Mouse (Mus musculus) lung, embryonic 15.5 days (tissue): Measurements from ENCODE around the gene Pla1a. TPM values are rescaled to one million over a fixed set of nuclear protein-coding genes. Genes with fewer than 3 reads are reported as not detected.
"Not testable (repeated sequence)": the region's sequence is repeated elsewhere in the genome, so short reads cannot be mapped to it uniquely, and the experiment has no call there.

Source experiments
- ATAC-seq: fragments of 200-750 bp; cut with Nextera tagmentation; 2 replicates; pipeline ENCODE4 v1.8.0; 2017; ENCODE audit warnings: moderate number of reproducible peaks, borderline replicate concordance; ENCODE audit not compliant: low FRiP score, low TSS enrichment; ENCODE audit errors: extremely low read depth
- H3K27ac ChIP-seq: fragments of 300-500 bp; sonication (generic); 2 replicates; pipeline ENCODE4 v1.5.1; 2015; ENCODE audit warnings: moderate library complexity, mild to moderate bottlenecking, inconsistent platforms
- H3K27me3 ChIP-seq: fragments of 300-500 bp; sonication (generic); 2 replicates; pipeline ENCODE4 v1.6.1; 2015; ENCODE audit warnings: inconsistent platforms
- H3K36me3 ChIP-seq: fragments of 300-500 bp; sonication (generic); 2 replicates; pipeline ENCODE4 v1.6.1; 2015; ENCODE audit warnings: inconsistent platforms
- H3K4me1 ChIP-seq: fragments of 300-500 bp; sonication (generic); 2 replicates; pipeline ENCODE4 v1.6.1; 2015; ENCODE audit warnings: inconsistent platforms
- H3K4me2 ChIP-seq: fragments of 300-500 bp; sonication (generic); 2 replicates; pipeline ENCODE4 v1.6.1; 2015; ENCODE audit warnings: inconsistent platforms, mild to moderate bottlenecking, moderate library complexity
- H3K4me3 ChIP-seq: fragments of 300-500 bp; sonication (generic); 2 replicates; pipeline ENCODE4 v1.5.1; 2015; ENCODE audit warnings: mild to moderate bottlenecking, inconsistent platforms
- H3K9ac ChIP-seq: fragments of 300-500 bp; sonication (generic); 2 replicates; pipeline ENCODE4 v1.6.1; 2015; ENCODE audit warnings: inconsistent platforms
- H3K9me3 ChIP-seq: fragments of 300-500 bp; sonication (generic); 2 replicates; pipeline ENCODE4 v1.6.1; 2016; ENCODE audit warnings: inconsistent platforms
- WGBS: fragments of 180-500 bp; shearing (Covaris S2); methylation state at CpG from one replicate; pipeline ENCODE4 v1.1.7; 2015; 5-methylcytosine and 5-hydroxymethylcytosine counted together
- polyA plus RNA-seq: library from polyadenylated mRNA; unstranded; fragments of >200 nt; fragmentation: Nextera tagmentation; extraction: Ambion mirVana; gene quantifications from 2 replicates; pipeline ENCODE4 v1.2.1, GENCODE M21; 2015

Pla1a gene
- 0.66 and 0.74 TPM in 2 replicates for polyA plus RNA-seq

DNA sequence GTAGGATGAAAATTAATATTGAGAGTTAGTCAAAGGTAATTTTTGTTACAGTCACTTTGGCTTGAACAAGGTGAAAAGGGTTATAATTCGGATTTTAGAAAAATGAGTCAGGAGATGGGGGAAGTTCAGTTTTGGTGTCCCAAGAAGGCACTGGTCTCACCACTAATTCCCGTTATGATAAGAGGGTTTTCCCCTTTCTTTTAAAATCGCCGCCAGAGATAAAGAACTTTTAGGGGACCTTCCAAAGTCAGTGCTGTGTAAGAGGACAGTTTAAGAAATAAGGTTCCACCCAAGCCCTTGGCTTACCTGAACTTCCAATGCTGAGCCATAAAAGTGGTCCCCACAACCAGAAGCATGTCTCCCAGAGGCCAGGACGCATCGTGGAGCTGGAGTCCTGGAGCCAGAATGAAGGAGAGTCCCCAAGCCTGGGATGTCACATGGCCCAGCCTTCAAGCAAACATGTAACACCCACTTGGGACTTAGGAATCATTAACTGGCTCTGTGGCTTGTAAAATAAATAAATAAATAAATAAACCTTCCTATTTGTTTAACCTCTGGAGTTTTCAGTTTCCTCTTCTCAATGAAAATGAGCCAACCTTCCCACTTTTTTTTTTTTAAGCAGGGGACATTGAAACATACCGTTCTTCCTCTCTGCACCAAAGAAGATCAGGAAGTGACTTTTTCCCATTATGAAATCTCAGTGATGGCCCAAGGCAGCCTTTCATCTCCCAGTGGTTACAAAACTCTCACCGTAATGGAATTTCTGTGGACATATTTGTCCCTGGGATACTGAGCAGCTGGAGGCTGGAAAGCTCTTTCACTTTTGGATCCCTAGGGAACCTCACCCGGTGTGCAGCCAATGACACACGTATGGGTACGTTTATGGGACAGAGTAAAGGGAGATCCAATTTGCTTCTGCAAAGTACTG, at the start of gene Pla1a:
Gene Pla1a, minus strand, starts transcription at position 648 of the 928 bp plus-strand sequence.
- no peak for ATAC-seq
- WGBS = 66% methylated on average over 11 of the region's 11 CpGs
- no peak within 1 kb of the TSS for H3K27ac ChIP-seq
- H3K4me1 ChIP-seq = no peaks in the 10 kb centered on the region
- H3K4me3 ChIP-seq = no peak within 1 kb of the TSS
- no peaks in the 10 kb centered on the region for H3K9me3 ChIP-seq
- H3K9ac ChIP-seq = no peak within 1 kb of the TSS
- no peak within 1 kb of the TSS for H3K4me2 ChIP-seq
- no peaks in the 10 kb centered on the region for H3K27me3 ChIP-seq
- no peaks in the 10 kb centered on the region for H3K36me3 ChIP-seq

DNA sequence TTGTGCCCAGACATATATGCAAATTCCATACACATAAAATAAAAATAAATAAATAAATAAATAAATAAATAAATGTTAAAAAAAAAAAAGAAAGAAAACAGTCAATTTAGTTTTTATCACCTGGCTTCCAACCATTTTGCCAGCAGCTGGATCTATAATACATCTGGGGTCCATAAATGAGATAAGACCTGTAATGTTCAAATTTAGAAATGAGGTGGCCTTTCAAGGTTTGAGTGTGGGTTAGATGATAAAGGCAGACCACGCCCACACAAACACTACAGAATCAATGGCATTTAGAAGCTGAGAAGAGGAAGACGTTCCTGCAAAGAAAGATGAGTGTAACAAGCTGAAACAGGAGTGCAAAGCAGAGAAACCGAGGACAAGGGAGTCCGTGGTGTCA, 48.4 kb upstream of the Pla1a start:
- peaks cover 16% of the 10 kb centered on the region for H3K27me3 ChIP-seq
- no peak overlapping the region for H3K4me3 ChIP-seq
- no peak overlapping the region for H3K9ac ChIP-seq
- H3K4me1 ChIP-seq = peaks cover 16% of the 10 kb centered on the region
- no peak for ATAC-seq
- no peaks in the 10 kb centered on the region for H3K9me3 ChIP-seq
- H3K4me2 ChIP-seq = no peak overlapping the region
- H3K36me3 ChIP-seq = no peaks in the 10 kb centered on the region
- WGBS = 65% methylated on average over 4 of the region's 4 CpGs
- no peak overlapping the region for H3K27ac ChIP-seq

DNA sequence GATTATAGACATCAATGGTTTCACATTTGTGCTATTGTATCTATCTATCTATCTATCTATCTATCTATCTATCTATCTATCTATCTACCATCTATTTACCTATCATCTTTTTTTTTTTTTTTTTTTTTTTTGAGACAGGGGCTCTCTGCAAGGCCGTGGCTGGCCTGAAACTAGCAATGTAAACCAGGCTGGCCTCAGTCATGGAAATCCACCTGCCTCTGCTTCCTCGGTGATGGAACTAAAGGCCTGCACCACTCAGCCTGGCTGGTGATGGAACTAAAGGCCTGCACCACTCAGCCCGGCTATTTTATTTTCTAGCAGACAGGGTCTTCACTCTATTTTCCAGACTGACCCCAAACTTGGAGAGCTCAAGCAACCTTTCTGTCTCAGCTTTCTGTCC, 45.4 kb upstream of the Pla1a start:
- H3K27ac ChIP-seq = no peak overlapping the region
- H3K9ac ChIP-seq = no peak overlapping the region
- H3K9me3 ChIP-seq = no peaks in the 10 kb centered on the region
- no peak overlapping the region for H3K4me3 ChIP-seq
- H3K4me2 ChIP-seq = no peak overlapping the region
- WGBS = 92% methylated on average over 3 of the region's 3 CpGs
- peaks cover 14% of the 10 kb centered on the region for H3K4me1 ChIP-seq
- peaks cover 5% of the 10 kb centered on the region; the same call in 1 of the 2 replicates for H3K27me3 ChIP-seq
- ATAC-seq = no peak
- no peaks in the 10 kb centered on the region for H3K36me3 ChIP-seq

DNA sequence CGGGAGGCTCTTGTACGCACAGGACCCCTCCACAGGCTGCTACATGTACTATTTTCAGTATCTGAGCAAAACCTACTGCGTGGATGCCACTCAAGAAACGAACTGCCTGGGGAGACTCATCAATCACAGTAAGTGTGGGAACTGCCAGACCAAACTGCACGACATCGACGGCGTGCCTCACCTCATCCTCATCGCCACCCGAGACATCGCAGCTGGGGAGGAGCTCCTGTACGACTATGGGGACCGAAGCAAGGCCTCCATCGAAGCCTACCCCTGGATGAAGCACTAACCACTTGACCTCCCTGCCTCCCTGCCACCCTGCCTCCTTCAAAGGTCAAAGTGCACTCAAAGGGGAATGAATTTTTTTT, 44.3 kb upstream of the Pla1a start:
- peak overlapping the region; percentile 83 for H3K4me2 ChIP-seq
- H3K36me3 ChIP-seq, H3K27ac ChIP-seq, H3K9me3 ChIP-seq, ATAC-seq, H3K27me3 ChIP-seq: not testable (repeated sequence)
- peaks cover 11% of the 10 kb centered on the region for H3K4me1 ChIP-seq
- 0 out of 2 replicates have a peak overlapping the region, but pooled peaks have one; percentile 37 for H3K9ac ChIP-seq
- WGBS = 27% methylated on average over 14 of the region's 14 CpGs
- peak overlapping the region; percentile 41 for H3K4me3 ChIP-seq

DNA sequence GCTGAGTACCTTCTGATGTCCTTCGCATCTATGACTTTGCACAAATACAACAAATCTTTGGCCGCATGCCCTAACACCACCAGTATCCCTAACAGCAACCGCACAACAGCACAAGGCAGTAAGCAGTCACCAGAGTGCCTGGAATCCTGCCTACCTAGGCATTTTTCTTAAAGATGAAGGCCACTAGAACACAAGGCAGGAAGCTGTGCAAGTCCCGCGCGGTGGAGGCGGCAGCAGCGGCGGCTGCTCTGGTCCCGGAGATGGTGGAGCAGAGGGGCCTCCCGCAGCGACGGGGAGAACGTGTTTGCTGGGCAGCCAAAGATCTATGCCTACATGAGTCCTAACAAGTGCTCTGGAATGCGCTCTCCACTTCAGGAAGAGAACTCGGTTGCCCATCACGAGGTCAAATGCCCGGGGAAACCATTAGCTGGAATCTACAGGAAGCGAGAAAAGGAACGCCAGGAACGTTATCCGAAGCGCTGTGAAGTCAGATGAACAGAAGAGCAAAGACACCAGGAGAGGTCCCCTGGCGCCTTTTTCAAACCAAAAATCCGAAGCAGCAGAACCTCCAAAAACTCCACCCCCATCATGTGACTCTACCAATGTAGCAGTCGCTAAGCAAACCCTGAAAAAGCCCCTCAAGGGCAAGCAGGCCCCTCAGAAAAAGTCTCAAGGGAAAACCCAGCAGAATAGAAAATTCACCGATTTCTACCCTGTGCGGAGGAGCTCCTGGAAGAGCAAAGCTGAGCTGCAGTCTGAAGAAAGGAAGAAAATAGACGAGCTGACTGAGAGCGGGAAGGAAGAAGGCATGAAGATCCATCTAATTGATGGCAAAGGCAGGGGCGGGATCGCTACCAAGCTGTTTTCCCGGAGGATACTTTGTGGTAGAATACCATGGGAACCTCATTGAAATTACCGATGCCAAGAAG, 43.6 kb upstream of the Pla1a start:
- 5% methylated on average over 34 of the region's 34 CpGs for WGBS
- peak; percentile 73 for ATAC-seq
- Histone ChIP-seq H3K27me3 (no peaks in the 10 kb centered on the region), H3K4me3 (peak overlapping the region; percentile 41), H3K4me2 (peak overlapping the region; percentile 83), H3K27ac (peak overlapping the region; percentile 61), H3K4me1 (peaks cover 11% of the 10 kb centered on the region), H3K9ac (peak overlapping the region; percentile 37; the same call in 1 of the 2 replicates), H3K9me3 (no peaks in the 10 kb centered on the region), H3K36me3 (no peaks in the 10 kb centered on the region)

DNA sequence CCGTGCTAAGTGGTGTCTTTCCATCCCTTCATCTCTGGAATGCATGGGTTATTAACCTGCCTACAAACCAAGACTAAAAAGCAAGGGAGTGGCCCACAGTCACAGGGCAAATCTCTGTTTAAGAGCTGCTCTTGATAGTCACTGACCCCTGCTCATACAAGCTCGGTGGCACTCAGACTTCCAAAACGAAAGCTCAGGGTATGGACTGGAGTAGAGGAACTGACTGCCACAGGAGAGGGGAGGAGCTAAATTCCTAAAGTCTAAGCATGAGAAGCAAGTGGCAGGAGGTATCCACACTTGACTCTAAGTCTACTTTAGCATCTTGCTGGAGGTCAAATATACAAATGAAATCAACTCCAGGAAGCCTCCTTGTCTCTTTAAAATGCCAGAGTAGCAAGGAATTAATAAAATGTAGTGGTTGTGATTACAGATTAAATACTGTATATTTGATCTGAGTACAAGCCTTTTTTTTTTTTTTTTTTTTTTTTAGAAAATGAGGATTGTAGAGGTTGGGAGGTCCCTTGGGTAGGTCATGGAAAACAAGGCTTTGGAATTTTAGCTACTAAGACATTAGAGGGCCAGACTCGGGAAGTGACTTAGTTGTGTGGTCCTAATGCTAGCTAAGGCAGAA, 42.9 kb upstream of the Pla1a start:
- H3K4me1 ChIP-seq = peaks cover 11% of the 10 kb centered on the region
- H3K36me3 ChIP-seq = no peaks in the 10 kb centered on the region
- peak overlapping the region; percentile 37; the same call in 1 of the 2 replicates for H3K9ac ChIP-seq
- no peaks in the 10 kb centered on the region for H3K9me3 ChIP-seq
- WGBS = 38% methylated on average over 4 of the region's 4 CpGs
- no peaks in the 10 kb centered on the region for H3K27me3 ChIP-seq
- H3K27ac ChIP-seq = peak overlapping the region; percentile 61; the same call in 1 of the 2 replicates
- H3K4me3 ChIP-seq = peak overlapping the region; percentile 41
- ATAC-seq = 0 out of 2 replicates have a peak, but pooled peaks have one; percentile 2
- H3K4me2 ChIP-seq = peak overlapping the region; percentile 83

DNA sequence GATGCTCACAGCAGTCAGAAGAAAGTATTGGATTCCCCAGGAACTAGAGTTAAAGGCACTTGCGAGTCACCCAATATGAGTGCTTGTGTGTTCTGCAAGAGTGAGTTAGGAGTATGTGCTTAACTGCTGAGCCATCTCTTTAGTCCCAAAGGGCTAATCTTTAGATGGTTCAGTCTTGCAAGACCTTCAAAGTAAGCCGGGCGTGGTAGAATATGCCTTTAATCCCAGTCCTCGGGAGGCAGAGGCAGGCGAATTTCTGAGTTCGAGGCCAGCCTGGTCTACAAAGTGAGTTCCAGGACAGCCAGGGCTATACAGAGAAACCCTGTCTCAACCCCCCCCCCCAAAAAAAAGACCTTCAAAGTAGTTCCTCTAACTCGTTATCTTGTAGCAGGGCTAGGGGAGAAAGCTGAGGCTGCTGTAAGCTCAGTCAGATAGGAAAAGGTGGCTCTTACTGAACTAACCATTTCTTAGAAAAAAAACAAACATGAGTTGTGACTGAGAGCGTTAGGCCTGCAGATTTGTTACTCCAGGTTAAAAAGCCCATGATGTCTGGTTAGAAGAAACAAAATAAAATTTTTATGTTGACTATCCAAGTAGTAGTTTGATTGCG, 41.8 kb upstream of the Pla1a start:
- ATAC-seq = no peak
- no peak overlapping the region for H3K4me2 ChIP-seq
- H3K9ac ChIP-seq = no peak overlapping the region
- no peak overlapping the region for H3K27ac ChIP-seq
- H3K27me3 ChIP-seq = no peaks in the 10 kb centered on the region
- H3K36me3 ChIP-seq = no peaks in the 10 kb centered on the region
- H3K9me3 ChIP-seq = no peaks in the 10 kb centered on the region
- H3K4me3 ChIP-seq = no peak overlapping the region
- WGBS = 90% methylated on average over 9 of the region's 9 CpGs
- peaks cover 11% of the 10 kb centered on the region for H3K4me1 ChIP-seq

DNA sequence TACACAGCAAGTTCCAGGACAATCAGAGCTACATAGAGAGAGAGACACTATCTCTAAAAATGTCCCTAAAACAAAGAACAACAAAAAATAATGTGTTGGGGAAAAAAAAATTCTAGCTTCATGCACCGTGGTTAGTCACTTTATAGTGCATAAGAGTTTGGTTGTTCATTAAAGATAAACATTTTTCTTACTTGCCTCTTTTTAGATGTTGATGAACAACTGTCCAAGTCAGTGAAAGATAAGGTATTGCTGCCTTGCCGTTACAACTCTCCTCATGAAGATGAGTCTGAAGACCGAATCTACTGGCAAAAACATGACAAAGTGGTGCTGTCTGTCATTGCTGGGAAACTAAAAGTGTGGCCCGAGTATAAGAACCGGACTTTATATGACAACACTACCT, 40.7 kb upstream of the Pla1a start:
- 83% methylated on average over 5 of the region's 5 CpGs for WGBS
- no peak overlapping the region for H3K4me3 ChIP-seq
- no peak overlapping the region for H3K4me2 ChIP-seq
- H3K27ac ChIP-seq = no peak overlapping the region
- no peaks in the 10 kb centered on the region for H3K9me3 ChIP-seq
- no peaks in the 10 kb centered on the region for H3K27me3 ChIP-seq
- ATAC-seq = no peak
- peaks cover 11% of the 10 kb centered on the region for H3K4me1 ChIP-seq
- no peaks in the 10 kb centered on the region for H3K36me3 ChIP-seq
- no peak overlapping the region for H3K9ac ChIP-seq

DNA sequence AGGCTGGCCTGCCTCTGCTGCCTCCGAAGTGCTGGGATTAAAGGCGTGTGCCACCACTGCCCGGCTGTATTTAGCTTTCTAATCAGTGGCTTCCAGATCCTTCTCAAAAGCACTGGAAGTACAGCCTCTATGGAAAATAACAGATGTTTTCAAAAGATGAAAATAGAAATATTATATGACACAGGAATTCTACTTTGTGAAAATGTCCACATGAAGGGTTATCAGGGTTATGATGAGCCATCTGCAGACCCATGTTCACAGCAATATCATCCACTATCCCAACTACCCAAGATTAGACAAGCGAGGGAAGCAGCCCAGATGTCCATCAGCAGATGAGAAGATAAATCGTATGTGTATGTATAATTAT, 39.5 kb upstream of the Pla1a start:
- no peak for ATAC-seq
- no peak overlapping the region for H3K4me2 ChIP-seq
- no peaks in the 10 kb centered on the region for H3K27me3 ChIP-seq
- H3K9ac ChIP-seq = no peak overlapping the region
- H3K36me3 ChIP-seq = no peaks in the 10 kb centered on the region
- 84% methylated on average over 5 of the region's 5 CpGs for WGBS
- H3K4me1 ChIP-seq = peaks cover 11% of the 10 kb centered on the region
- no peak overlapping the region for H3K4me3 ChIP-seq
- no peak overlapping the region for H3K27ac ChIP-seq
- no peaks in the 10 kb centered on the region for H3K9me3 ChIP-seq

DNA sequence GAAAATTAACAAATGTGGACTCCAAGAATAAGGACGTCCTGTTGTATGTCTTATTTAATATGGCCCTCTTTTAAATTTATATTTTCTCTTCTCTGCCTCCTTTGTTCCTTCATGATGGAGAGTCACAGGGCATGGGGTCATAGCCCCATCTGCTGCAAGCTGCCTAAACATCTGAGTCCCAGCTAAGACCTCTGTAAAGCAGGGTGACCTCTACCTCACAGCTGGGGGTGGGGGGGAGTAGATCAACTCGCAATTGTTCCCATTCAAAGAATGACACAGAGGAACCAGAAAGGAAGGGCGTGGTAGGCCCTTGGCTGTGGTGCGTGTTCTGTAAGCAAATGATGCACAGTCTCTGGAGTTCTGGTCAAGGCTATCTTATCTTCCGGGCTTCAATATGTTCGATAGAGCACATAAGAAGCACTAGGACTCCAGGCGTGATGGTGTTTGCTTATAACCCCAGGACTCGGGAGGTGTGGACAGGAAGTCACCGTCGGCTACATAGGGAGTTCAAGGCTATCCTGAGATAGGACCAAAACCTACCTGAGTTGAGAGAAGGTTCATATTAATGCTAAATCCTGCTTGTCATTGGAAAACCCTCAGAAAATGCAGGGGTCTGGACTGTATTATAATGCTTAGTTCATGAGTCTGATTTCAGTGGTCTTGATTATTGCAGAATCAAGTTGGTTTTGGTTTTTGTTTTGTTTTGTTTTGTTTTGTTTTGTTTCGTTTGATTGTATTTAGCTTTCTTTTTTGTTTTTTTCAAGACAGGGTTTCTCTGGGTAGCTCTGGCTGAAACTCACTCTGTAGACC, 39.0 kb upstream of the Pla1a start:
- no peak for ATAC-seq
- H3K27ac ChIP-seq = no peak overlapping the region
- WGBS = 66% methylated on average over 11 of the region's 11 CpGs

More for the DNA sequence above, 39.0 kb upstream of the Pla1a start:
- H3K4me1 ChIP-seq = peaks cover 6% of the 10 kb centered on the region; the same call in 1 of the 2 replicates
- H3K9me3 ChIP-seq = no peaks in the 10 kb centered on the region
- no peak overlapping the region for H3K4me3 ChIP-seq
- no peaks in the 10 kb centered on the region for H3K36me3 ChIP-seq
- no peak overlapping the region for H3K9ac ChIP-seq
- H3K27me3 ChIP-seq = no peaks in the 10 kb centered on the region
- H3K4me2 ChIP-seq = no peak overlapping the region
